Mouse (Mus musculus) liver, embryonic 14.5 days (tissue): ENCODE results near the gene Taf8. TPM values are rescaled to one million over a fixed set of nuclear protein-coding genes. Genes with fewer than 3 reads are reported as not detected.

Experiments
- ATAC-seq: fragments of 200-750 bp; cut with Nextera tagmentation; 2 replicates; pipeline ENCODE4 v1.8.0; 2017; ENCODE audit warnings: moderate number of reproducible peaks, mild to moderate bottlenecking, moderate library complexity; ENCODE audit not compliant: insufficient read depth
- DNase-seq, 3 experiments: peaks; one replicate each; pipeline ENCODE4 v3.0.0-alpha.2; 2012 to 2013; ENCODE audit warnings: low read depth in 3 of 3, low spot score in 3 of 3
- H3K27ac ChIP-seq: fragments of 300-500 bp; sonication (generic); 2 replicates; pipeline ENCODE4 v1.5.1; 2014; ENCODE audit warnings: moderate library complexity, mild to moderate bottlenecking, control low read depth, inconsistent platforms
- H3K27me3 ChIP-seq: fragments of 300-500 bp; sonication (generic); 2 replicates; pipeline ENCODE4 v1.6.1; 2014; ENCODE audit warnings: mild to moderate bottlenecking, low read length, moderate library complexity; ENCODE audit not compliant: control insufficient read depth, insufficient read depth
- H3K36me3 ChIP-seq: fragments of 300-500 bp; sonication (generic); replicated peaks from 2 replicates; pipeline ENCODE4 v1.6.1; 2014; ENCODE audit warnings: low read depth; ENCODE audit not compliant: control insufficient read depth, insufficient read depth
- H3K4me1 ChIP-seq, 2 experiments: fragments of 200-500 bp in 1 of 2; fragments of 300-500 bp in 1 of 2; sonication (generic) in 1 of 2; replicated peaks; 2 replicates each; pipeline ENCODE4 v1.6.1; 2012 to 2014; ENCODE audit warnings: antibody characterized with exemption in 1 of 2, inconsistent platforms in 1 of 2, low read length in 1 of 2; ENCODE audit not compliant: control insufficient read depth in 2 of 2, insufficient read depth in 2 of 2
- H3K4me2 ChIP-seq: fragments of 300-500 bp; sonication (generic); 2 replicates; pipeline ENCODE4 v1.6.1; 2014; ENCODE audit warnings: low read depth, mild to moderate bottlenecking, control low read depth, moderate library complexity
- H3K4me3 ChIP-seq, 2 experiments: fragments of 200-500 bp in 1 of 2; fragments of 300-500 bp in 1 of 2; sonication (generic) in 1 of 2; 2 replicates each; pipeline ENCODE4 v1.5.1; 2012 to 2014; ENCODE audit warnings: low read depth in 2 of 2, low read length in 2 of 2, mild to moderate bottlenecking in 2 of 2, control low read depth in 1 of 2, inconsistent platforms in 1 of 2, moderate library complexity in 1 of 2; ENCODE audit not compliant: insufficient read depth in 1 of 2
- H3K9ac ChIP-seq: fragments of 300-500 bp; sonication (generic); replicated peaks from 2 replicates; pipeline ENCODE4 v1.6.1; 2014; ENCODE audit warnings: mild to moderate bottlenecking, control low read depth, moderate library complexity
- H3K9me3 ChIP-seq: fragments of 300-500 bp; sonication (generic); 2 replicates; pipeline ENCODE4 v1.6.1; 2016; ENCODE audit warnings: low read length, mixed read lengths; ENCODE audit not compliant: control insufficient read depth
- CTCF ChIP-seq: IDR thresholded peaks from 2 replicates; pipeline ENCODE4 v1.5.1; 2016; ENCODE audit warnings: antibody characterized with exemption, low read depth, control low read depth
- EP300 ChIP-seq: IDR thresholded peaks from 2 replicates; pipeline ENCODE4 v1.6.1; 2016; ENCODE audit warnings: antibody characterized with exemption, low read depth
- WGBS: fragments of 180-500 bp; shearing (Covaris S2); extraction: QIAGEN DNeasy Blood & Tissue Kit; methylation state at CpG from one replicate; pipeline ENCODE4 v1.1.7; 2014; ENCODE audit not compliant: insufficient replicate concordance; 5-methylcytosine and 5-hydroxymethylcytosine counted together
- polyA plus RNA-seq, 2 experiments: library from polyadenylated mRNA; depleted of rRNA in 1 of 2; stranded (reverse) in 1 of 2; unstranded in 1 of 2; fragments of >200 nt; fragmentation: Nextera tagmentation in 1 of 2; extraction: Ambion mirVana in 1 of 2; gene quantifications; 2 replicates each; pipeline versions ENCODE4 v1.2.1 to v1.2.3; 2012 to 2014

Taf8 gene
- polyA plus RNA-seq, 2 experiments, result 10.4 to 15.5 TPM

- TF ChIP-seq CTCF (no peak), EP300 (no peak)
- Histone ChIP-seq H3K4me1 (peaks cover 60 to 67% of the 10 kb centered on the region in 2 experiments), H3K27ac (peak overlapping the region; percentile 68), H3K4me3 (no peak overlapping the region), H3K9ac (peak overlapping the region; percentile 28), H3K36me3 (no peaks in the 10 kb centered on the region), H3K27me3 (no peaks in the 10 kb centered on the region), H3K9me3 (no peaks in the 10 kb centered on the region), H3K4me2 (no peak overlapping the region; the same call in 1 of the 2 replicates)
- ATAC-seq (no peak), DNase-seq (no peak)
- WGBS, result 73% methylated on average over 17 of the region's 17 CpGs
Measured at GRCm38 (mm10) chr17:47526856-47527520, 24.9 kb upstream of the Taf8 start.

GRCm38 (mm10) chr17:47524991-47525390 is 22.9 kb upstream of the Taf8 start:
- 80% methylated on average over 6 of the region's 6 CpGs for WGBS
- no peak overlapping the region; the same call in 1 of the 2 replicates for H3K27ac ChIP-seq
- no peak overlapping the region for H3K9ac ChIP-seq
- H3K9me3 ChIP-seq, result no peaks in the 10 kb centered on the region
- H3K36me3 ChIP-seq, result no peaks in the 10 kb centered on the region
- H3K4me1 ChIP-seq, result peaks cover 61 to 74% of the 10 kb centered on the region in 2 experiments
- no peak for ATAC-seq
- H3K4me3 ChIP-seq, result no peak overlapping the region
- TF ChIP-seq CTCF (no peak), EP300 (no peak)
- H3K27me3 ChIP-seq, result no peaks in the 10 kb centered on the region
- H3K4me2 ChIP-seq, result no peak overlapping the region
- no peak for DNase-seq

- Histone ChIP-seq H3K27me3 (no peaks in the 10 kb centered on the region), H3K4me2 (peak overlapping the region; percentile 94), H3K9me3 (no peaks in the 10 kb centered on the region), H3K27ac (peak overlapping the region; percentile 98), H3K36me3 (no peaks in the 10 kb centered on the region), H3K4me1 (peaks cover 61 to 74% of the 10 kb centered on the region in 2 experiments), H3K9ac (peak overlapping the region; percentile 90), H3K4me3 (no peak overlapping the region)
- TF ChIP-seq EP300, result no peak
- no peak for TF ChIP-seq CTCF
- DNase-seq (no peak), ATAC-seq (no peak)
- 81% methylated on average over 6 of the region's 8 CpGs for WGBS
Measured at GRCm38 (mm10) chr17:47524055-47524454, 22.0 kb upstream of the Taf8 start.

- ATAC-seq, result peak; percentile 71
- Histone ChIP-seq H3K27me3 (no peaks in the 10 kb centered on the region), H3K4me2 (peak overlapping the region; percentile 94), H3K9ac (peak overlapping the region; percentile 90), H3K4me3 (peak overlapping the region in 1 of 2 experiments; percentile 2; a peak in 2 of 4 replicates), H3K4me1 (peaks cover 61 to 71% of the 10 kb centered on the region in 2 experiments), H3K9me3 (no peaks in the 10 kb centered on the region), H3K27ac (peak overlapping the region; percentile 98), H3K36me3 (no peaks in the 10 kb centered on the region)
- TF ChIP-seq CTCF, result peak; percentile 12; the same call in 1 of the 2 replicates
- TF ChIP-seq EP300, result peak; percentile 75
- WGBS, result 13% methylated on average over 18 of the region's 18 CpGs
- peak; percentile 63 to 68 (median 65) for DNase-seq
Measured at GRCm38 (mm10) chr17:47523211-47523682, 21.2 kb upstream of the Taf8 start.

- H3K36me3 ChIP-seq, result no peaks in the 10 kb centered on the region
- no peak for ATAC-seq
- H3K27me3 ChIP-seq, result no peaks in the 10 kb centered on the region
- peak overlapping the region; percentile 90 for H3K9ac ChIP-seq
- no peak for DNase-seq
- H3K27ac ChIP-seq, result peak overlapping the region; percentile 98
- H3K9me3 ChIP-seq, result no peaks in the 10 kb centered on the region
- whole genome bisulfite sequencing, result 41% methylated on average over 4 of the region's 4 CpGs
- peak overlapping the region; percentile 94 for H3K4me2 ChIP-seq
- peaks cover 54 to 65% of the 10 kb centered on the region in 2 experiments for H3K4me1 ChIP-seq
- no peak for TF ChIP-seq EP300
- no peak for TF ChIP-seq CTCF
- H3K4me3 ChIP-seq, result no peak overlapping the region; a peak in 1 of 4 replicates
Measured at GRCm38 (mm10) chr17:47522536-47522935, 20.4 kb upstream of the Taf8 start.
